Comparison of ENCODE assay signal across 18 mouse cellular contexts in genomic region chr12:110192186-110192585, GRCm38 (mm10).
DNase-seq lines count a peak whose midpoint lies in the region; ATAC-seq and TF ChIP-seq lines count a peak whose summit lies in the region.
"Had no signal": no experiment of that assay in that cellular context is flagged by ENCODE, and none has a peak within 500 bp of the region (broad histone marks: within the 10 kb centered on the region; RNA-seq: fewer than 3 reads in every experiment).

No protein-coding gene starts in this region.

- H3K4me2 ChIP-seq in forebrain, postnatal 0 days (ENCODE audit: low read depth): no peak overlapping the region
- no peak overlapping the region for H3K4me2 ChIP-seq in hindbrain, embryonic 14.5 days (replicated peaks)
- H3K4me2 ChIP-seq: embryonic facial prominence, embryonic 13.5 days; embryonic facial prominence, embryonic 15.5 days; forebrain, embryonic 13.5 days; forebrain, embryonic 15.5 days had no signal

- no peak for TF ChIP-seq CTCF in forebrain, postnatal 0 days (IDR thresholded peaks at IDR 0.05; ENCODE audit: low read depth)

- H3K27me3 ChIP-seq in forebrain, embryonic 10.5 days (ENCODE audit: poor library complexity, severe bottlenecking): peaks cover 90% of the 10 kb centered on the region
- peaks cover 24% of the 10 kb centered on the region for H3K27me3 ChIP-seq in forebrain, postnatal 0 days (ENCODE audit: insufficient read depth, low read length)
- peaks cover 37% of the 10 kb centered on the region for H3K27me3 ChIP-seq in hindbrain, embryonic 14.5 days (ENCODE audit: control insufficient read depth, insufficient read depth, low read length)

- no peaks in the 10 kb centered on the region for H3K36me3 ChIP-seq in forebrain, embryonic 10.5 days (replicated peaks)
- H3K36me3 ChIP-seq in forebrain, postnatal 0 days (ENCODE audit: insufficient read depth): no peaks in the 10 kb centered on the region
- no peaks in the 10 kb centered on the region for H3K36me3 ChIP-seq in hindbrain, embryonic 14.5 days (replicated peaks; ENCODE audit: control insufficient read depth, insufficient read depth)
- H3K36me3 ChIP-seq: embryonic facial prominence, embryonic 13.5 days; embryonic facial prominence, embryonic 15.5 days; forebrain, embryonic 15.5 days had no signal

- no peaks in the 10 kb centered on the region for H3K9me3 ChIP-seq in forebrain, embryonic 10.5 days
- no peaks in the 10 kb centered on the region for H3K9me3 ChIP-seq in forebrain, postnatal 0 days (ENCODE audit: low read length)
- no peaks in the 10 kb centered on the region for H3K9me3 ChIP-seq in hindbrain, embryonic 14.5 days (ENCODE audit: control insufficient read depth, low read length)
- H3K9me3 ChIP-seq: embryonic facial prominence, embryonic 13.5 days; embryonic facial prominence, embryonic 15.5 days; forebrain, embryonic 13.5 days; forebrain, embryonic 15.5 days had no signal

- H3K27ac ChIP-seq in forebrain, embryonic 10.5 days: 0 out of 2 replicates have a peak overlapping the region, but pooled peaks have one; percentile 40
- no peak overlapping the region for H3K27ac ChIP-seq in forebrain, postnatal 0 days (ENCODE audit: low read depth, low read length)
- H3K27ac ChIP-seq in hindbrain, embryonic 14.5 days: no peak overlapping the region
- H3K27ac ChIP-seq: embryonic facial prominence, embryonic 13.5 days; embryonic facial prominence, embryonic 15.5 days; forebrain, embryonic 13.5 days; forebrain, embryonic 15.5 days; gastrocnemius, adult 2 months had no signal

- peaks cover 45% of the 10 kb centered on the region for H3K4me1 ChIP-seq in forebrain, embryonic 10.5 days
- H3K4me1 ChIP-seq in forebrain, postnatal 0 days (ENCODE audit: insufficient read depth): 0 out of 2 replicates have a peak, but pooled peaks cover 3% of the 10 kb centered on the region
- H3K4me1 ChIP-seq in hindbrain, embryonic 14.5 days (replicated peaks; ENCODE audit: control insufficient read depth, insufficient read depth, low read length): peaks cover 23% of the 10 kb centered on the region

- no peak overlapping the region for H3K4me3 ChIP-seq in forebrain, embryonic 10.5 days
- H3K4me3 ChIP-seq in forebrain, postnatal 0 days (ENCODE audit: low read depth, low read length): no peak overlapping the region
- H3K4me3 ChIP-seq in hindbrain, embryonic 14.5 days (replicated peaks; ENCODE audit: low read length): no peak overlapping the region
- H3K4me3 ChIP-seq: embryonic facial prominence, embryonic 13.5 days; embryonic facial prominence, embryonic 15.5 days; erythroblast, embryonic 14.5 days; forebrain, embryonic 13.5 days; forebrain, embryonic 15.5 days; gastrocnemius, adult 2 months had no signal

- no peak for ATAC-seq in forebrain, postnatal 0 days
- ATAC-seq in hindbrain, embryonic 14.5 days (ENCODE audit: low FRiP score): no peak
- ATAC-seq: forebrain, embryonic 13.5 days; forebrain, embryonic 15.5 days had no signal

- 81% methylated on average over 8 of the region's 8 CpGs for WGBS in forebrain, embryonic 10.5 days
- WGBS in forebrain, postnatal 0 days: 51% methylated on average over 8 of the region's 8 CpGs
- 46% methylated on average over 8 of the region's 8 CpGs for WGBS in hindbrain, embryonic 14.5 days

- H3K9ac ChIP-seq in forebrain, postnatal 0 days: no peak overlapping the region
- no peak overlapping the region for H3K9ac ChIP-seq in hindbrain, embryonic 14.5 days
- H3K9ac ChIP-seq: embryonic facial prominence, embryonic 13.5 days; embryonic facial prominence, embryonic 15.5 days; forebrain, embryonic 13.5 days; forebrain, embryonic 15.5 days had no signal

- peak; percentile 45 for DNase-seq in adrenal gland, adult 2 months
- no peak for DNase-seq in adrenal gland, adult 18-20 months (ENCODE audit: low spot score in 2 of 2)
- DNase-seq in forebrain, embryonic 10.5 days (ENCODE audit: extremely low spot score, low spot score): no peak
- no peak for DNase-seq in forebrain, postnatal 0 days
- DNase-seq in adrenal gland, postnatal 14 days: peak; percentile 47
- DNase-seq in adrenal gland, postnatal 25 days: peak; percentile 49
- DNase-seq in embryo, embryonic 11 days: no peak
- DNase-seq in hindbrain, embryonic 14.5 days (ENCODE audit: low spot score): no peak
- DNase-seq: cerebellum, adult 11-12 months; cerebellum, adult 2 months; cerebellum, adult 9-10 months; cerebellum, postnatal 25 days; gastrocnemius, adult 2 months had no signal

Comparison
In these comparisons a context has a peak if more than half of its experiments do, and no peak if none do; other contexts are left out.
1. DNase-seq: peak in adrenal gland, adult 2 months (single experiment), adrenal gland, postnatal 14 days (single experiment) and adrenal gland, postnatal 25 days (single experiment); none in adrenal gland, adult 18-20 months (0 of 2), forebrain, embryonic 10.5 days (single experiment), forebrain, postnatal 0 days (single experiment), embryo, embryonic 11 days (single experiment) and hindbrain, embryonic 14.5 days (single experiment).